Mouse (Mus musculus) cerebellum, adult 11 months (tissue): Measurements from ENCODE around the gene Eml1.
"Not testable (repeated sequence)": the region's sequence is repeated elsewhere in the genome, so short reads cannot be mapped to it uniquely, and the experiment has no call there.

ENCODE experiments used
- DNase-seq: peaks from one replicate; pipeline ENCODE4 v3.0.0; 2022

The Eml1 gene

GRCm38 (mm10) chr12:108478714-108479113, 108.0 kb downstream of the Eml1 start:
- DNase-seq: no peak

- no peak for DNase-seq
Measured at GRCm38 (mm10) chr12:108480704-108481365, 110.1 kb downstream of the Eml1 start.

GRCm38 (mm10) chr12:108489076-108489475, 118.3 kb downstream of the Eml1 start:
- no peak for DNase-seq

- DNase-seq: no peak
Measured at GRCm38 (mm10) chr12:108489741-108490140, 119.0 kb downstream of the Eml1 start.

- no peak for DNase-seq
Measured at GRCm38 (mm10) chr12:108490336-108490735, 119.6 kb downstream of the Eml1 start.

- peak; percentile 83 for DNase-seq
Measured at GRCm38 (mm10) chr12:108490954-108491353, 120.2 kb downstream of the Eml1 start.

GRCm38 (mm10) chr12:108494011-108494541, 123.3 kb downstream of the Eml1 start:
- peak; percentile 42 for DNase-seq

- DNase-seq: no peak
Measured at GRCm38 (mm10) chr12:108495455-108496235, 124.9 kb downstream of the Eml1 start.

- DNase-seq: no peak
Measured at GRCm38 (mm10) chr12:108503064-108503463, 132.3 kb downstream of the Eml1 start.

GRCm38 (mm10) chr12:108503582-108503981, 132.8 kb downstream of the Eml1 start:
- no peak for DNase-seq

GRCm38 (mm10) chr12:108505846-108506245, 135.1 kb downstream of the Eml1 start:
- DNase-seq: no peak

- DNase-seq: not testable (repeated sequence)
Measured at GRCm38 (mm10) chr12:108507046-108507445, 136.3 kb downstream of the Eml1 start.

- DNase-seq: no peak
Measured at GRCm38 (mm10) chr12:108510571-108510970, 139.8 kb downstream of the Eml1 start.

GRCm38 (mm10) chr12:108511009-108511408, 140.3 kb downstream of the Eml1 start:
- DNase-seq: no peak

- DNase-seq: no peak
Measured at GRCm38 (mm10) chr12:108515464-108515863, 144.7 kb downstream of the Eml1 start.

- DNase-seq: no peak
Measured at GRCm38 (mm10) chr12:108519374-108519773, 148.6 kb downstream of the Eml1 start.

GRCm38 (mm10) chr12:108529214-108529613, 158.5 kb downstream of the Eml1 start:
- peak; percentile 19 for DNase-seq

GRCm38 (mm10) chr12:108534484-108534883, 163.7 kb downstream of the Eml1 start:
- DNase-seq: no peak

- no peak for DNase-seq
Measured at GRCm38 (mm10) chr12:108536461-108536860, 165.7 kb downstream of the Eml1 start.

GRCm38 (mm10) chr12:108541088-108541487, 170.3 kb downstream of the Eml1 start:
- DNase-seq: peak; percentile 34

- DNase-seq: no peak
Measured at GRCm38 (mm10) chr12:108546508-108547153, 175.9 kb downstream of the Eml1 start.

GRCm38 (mm10) chr12:108547251-108547875, 176.6 kb downstream of the Eml1 start:
- no peak for DNase-seq

GRCm38 (mm10) chr12:108551731-108552130, 181.0 kb downstream of the Eml1 start:
- no peak for DNase-seq
